Mouse (Mus musculus): Measurements from ENCODE around the gene Cyp4f15.
"Not testable (repeated sequence)": the region's sequence is repeated elsewhere in the genome, so short reads cannot be mapped to it uniquely, and the experiment has no call there.

Cyp4f15 gene

GRCm38 (mm10) chr17:32685048-32685750 lies at the start of gene Cyp4f15:
Gene Cyp4f15, plus strand, starts transcription at chr17:32685627.
- peak; percentile 57 for DNase-seq

- DNase-seq, result no peak
Measured at GRCm38 (mm10) chr17:32636341-32636740, 49.1 kb upstream of the Cyp4f15 start.

- no peak for DNase-seq
Measured at GRCm38 (mm10) chr17:32637151-32637550, 48.3 kb upstream of the Cyp4f15 start.

DNA sequence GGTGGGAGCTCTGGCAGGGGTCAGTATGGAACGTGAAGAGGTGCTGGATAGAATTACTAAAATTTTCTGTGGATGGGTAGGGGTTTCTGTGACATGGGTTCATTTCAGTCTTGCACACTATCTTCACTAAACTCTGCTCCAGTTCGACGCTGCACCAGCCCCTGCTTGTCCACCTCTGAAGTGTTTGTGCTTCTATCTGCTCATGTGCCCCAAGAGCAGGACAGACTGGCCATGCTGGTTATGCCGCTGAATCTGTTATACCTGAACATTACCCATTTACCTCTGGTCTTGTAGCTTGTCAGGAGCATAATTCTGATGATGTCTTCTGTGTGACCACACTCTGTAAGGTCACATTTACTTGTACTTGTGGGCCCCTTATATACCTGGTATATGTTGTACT lies 38.8 kb upstream of the Cyp4f15 start:
- no peak for DNase-seq

DNA sequence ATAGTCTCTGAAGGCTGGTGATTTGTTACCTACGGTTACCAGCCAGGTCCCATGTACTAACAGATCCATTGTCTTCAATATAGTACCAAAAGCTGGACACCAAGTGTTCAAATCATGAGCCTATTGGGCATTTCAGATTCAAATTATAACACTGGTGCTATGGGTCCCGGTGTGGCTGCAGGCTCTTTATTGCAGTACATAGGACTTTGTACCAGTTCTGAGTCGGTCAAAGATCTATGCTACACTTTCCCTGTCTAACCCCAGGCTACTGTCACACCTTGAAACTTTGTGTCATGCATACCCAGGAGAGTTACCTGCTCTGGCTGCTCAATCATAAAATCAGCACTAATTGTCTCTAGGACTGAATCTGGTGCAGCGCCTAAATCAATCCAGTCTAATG lies 31.6 kb upstream of the Cyp4f15 start:
- DNase-seq, result no peak

DNA sequence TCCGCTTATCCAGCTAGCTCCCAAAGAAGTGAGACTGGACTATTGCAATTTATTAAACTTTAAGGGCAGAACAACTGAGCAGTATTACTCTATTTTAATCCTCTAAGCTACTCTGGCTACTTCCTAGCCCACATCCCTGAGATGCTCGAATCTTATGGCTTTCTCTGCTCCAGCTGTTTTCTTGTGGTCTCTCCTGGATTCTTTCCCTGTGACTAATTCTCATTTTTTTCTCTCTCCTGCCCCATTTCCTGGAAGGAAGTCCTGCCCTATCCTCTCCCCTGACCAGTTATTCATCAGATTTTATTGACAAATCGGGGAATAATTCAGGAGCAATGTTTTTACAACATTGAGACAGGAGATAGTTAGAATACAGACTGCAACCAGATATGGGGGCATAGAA lies 28.4 kb upstream of the Cyp4f15 start:
- DNase-seq, result no peak

- no peak for DNase-seq
Measured at GRCm38 (mm10) chr17:32658246-32658645, 27.2 kb upstream of the Cyp4f15 start.

- DNase-seq, result peak; percentile 51
Measured at GRCm38 (mm10) chr17:32658712-32659111, 26.7 kb upstream of the Cyp4f15 start, which contains the start of gene Cyp4f40. Gene Cyp4f40, plus strand, starts transcription at chr17:32658900.

DNA sequence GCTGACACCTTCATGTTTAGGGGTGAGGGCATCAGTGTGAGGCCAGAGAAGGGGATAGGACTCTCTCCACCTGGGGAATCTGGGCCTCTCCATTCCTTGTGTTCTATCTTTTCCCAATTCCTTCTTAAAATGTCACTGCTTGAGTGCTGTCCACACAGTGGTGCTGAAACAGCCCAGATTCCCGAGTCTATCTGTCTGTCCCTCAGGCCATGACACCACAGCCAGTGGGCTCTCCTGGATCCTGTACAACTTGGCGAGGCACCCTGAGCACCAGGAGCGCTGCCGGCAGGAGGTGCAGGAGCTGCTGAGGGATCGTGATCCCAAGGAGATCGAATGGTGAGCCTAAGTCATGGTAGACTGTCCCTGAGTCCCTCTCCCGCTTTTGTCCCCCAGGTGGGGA lies 11.5 kb upstream of the Cyp4f15 start:
- no peak for DNase-seq

DNA sequence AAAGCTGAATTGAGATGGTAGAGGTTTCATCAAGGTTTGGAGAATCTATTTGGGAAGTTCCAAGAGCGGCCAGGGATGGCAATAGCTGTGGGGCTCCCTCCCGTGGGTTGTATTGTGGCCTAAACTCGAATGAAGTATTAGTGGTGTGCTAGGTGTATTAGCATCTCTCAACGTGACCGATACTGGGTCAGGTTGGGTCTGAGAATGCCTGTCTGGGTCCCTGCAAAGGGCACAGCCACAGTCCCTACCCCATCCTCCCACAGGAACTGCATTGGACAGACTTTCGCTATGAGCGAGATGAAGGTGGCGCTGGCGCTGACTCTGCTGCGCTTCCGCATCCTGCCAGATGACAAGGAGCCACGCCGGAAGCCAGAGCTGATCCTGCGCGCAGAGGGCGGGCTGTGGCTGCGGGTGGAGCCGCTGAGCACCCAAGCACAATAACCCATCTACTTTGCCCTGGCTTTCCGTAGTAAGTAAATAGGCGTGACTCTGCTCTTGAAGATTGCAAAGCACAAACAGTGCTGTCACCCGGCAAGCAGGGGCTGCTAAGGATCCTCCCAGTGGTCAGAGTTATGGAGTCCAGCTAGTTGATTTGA lies 9.3 kb upstream of the Cyp4f15 start:
- no peak for DNase-seq

- peak; percentile 43 for DNase-seq
Measured at GRCm38 (mm10) chr17:32680404-32680803, 5.0 kb upstream of the Cyp4f15 start.

GRCm38 (mm10) chr17:32686722-32687121 lies 1.3 kb downstream of the Cyp4f15 start:
- no peak for DNase-seq

DNA sequence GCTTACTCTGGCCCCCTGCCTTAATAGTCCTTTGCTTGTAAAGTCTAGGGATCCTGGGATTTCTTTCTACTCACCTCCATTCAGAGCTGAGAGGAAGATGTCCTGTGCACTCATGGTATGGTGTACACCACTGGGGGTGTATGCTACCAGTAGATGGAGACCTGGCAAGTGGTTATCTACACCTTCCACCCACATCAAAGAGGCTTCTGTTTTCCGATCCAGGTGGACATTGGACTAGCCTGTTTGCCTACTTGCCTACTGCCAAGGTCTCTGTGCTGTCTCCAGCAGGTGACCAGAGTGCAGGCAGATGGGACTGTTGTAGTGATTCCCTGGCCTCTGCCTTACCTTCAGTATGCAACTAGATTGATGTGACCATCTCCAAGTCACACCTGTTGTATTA lies 5.5 kb downstream of the Cyp4f15 start:
- no peak for DNase-seq

DNA sequence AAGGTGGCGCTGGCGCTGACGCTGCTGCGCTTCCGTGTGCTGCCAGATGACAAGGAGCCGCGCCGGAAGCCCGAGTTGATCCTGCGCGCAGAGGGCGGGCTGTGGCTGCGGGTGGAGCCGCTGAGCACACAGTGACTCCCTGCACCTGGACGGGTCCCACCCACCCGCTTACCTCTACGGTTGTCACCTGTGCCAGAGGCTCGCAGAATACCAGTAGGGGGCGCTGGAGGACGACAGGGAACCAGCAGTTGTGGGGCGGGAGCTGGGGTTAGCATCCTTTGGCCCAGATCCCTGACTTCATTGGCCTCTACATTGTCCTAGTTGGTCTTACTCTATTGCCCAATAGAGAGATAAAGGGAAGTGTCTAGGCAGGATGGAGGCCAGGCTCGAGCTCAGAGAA lies 17.4 kb downstream of the Cyp4f15 start:
- peak; percentile 49 for DNase-seq

GRCm38 (mm10) chr17:32710541-32710940 lies 25.1 kb downstream of the Cyp4f15 start:
- DNase-seq, result not testable (repeated sequence)

GRCm38 (mm10) chr17:32722151-32722550 lies 36.7 kb downstream of the Cyp4f15 start:
- DNase-seq, result peak; percentile 11

DNA sequence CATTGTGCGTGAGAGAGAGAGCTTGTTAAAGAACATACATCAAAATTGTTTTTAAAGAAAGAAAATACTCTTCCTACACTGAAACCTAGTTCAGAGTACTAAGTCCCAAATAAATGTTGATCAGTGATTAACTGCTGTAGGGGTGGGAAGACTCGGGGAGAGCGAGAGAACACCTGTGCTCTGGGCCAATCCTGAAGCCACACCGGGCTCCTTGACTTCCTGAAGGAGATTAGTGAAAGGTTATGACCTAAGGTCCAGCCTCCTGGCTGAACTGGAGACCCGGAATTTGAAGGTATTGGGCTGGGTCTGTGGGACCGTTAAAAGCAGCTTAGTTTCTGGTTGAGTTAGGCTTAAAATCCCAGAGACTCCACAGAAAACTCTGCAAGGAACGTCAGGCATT lies 37.3 kb downstream of the Cyp4f15 start:
- DNase-seq, result peak; percentile 8

DNA sequence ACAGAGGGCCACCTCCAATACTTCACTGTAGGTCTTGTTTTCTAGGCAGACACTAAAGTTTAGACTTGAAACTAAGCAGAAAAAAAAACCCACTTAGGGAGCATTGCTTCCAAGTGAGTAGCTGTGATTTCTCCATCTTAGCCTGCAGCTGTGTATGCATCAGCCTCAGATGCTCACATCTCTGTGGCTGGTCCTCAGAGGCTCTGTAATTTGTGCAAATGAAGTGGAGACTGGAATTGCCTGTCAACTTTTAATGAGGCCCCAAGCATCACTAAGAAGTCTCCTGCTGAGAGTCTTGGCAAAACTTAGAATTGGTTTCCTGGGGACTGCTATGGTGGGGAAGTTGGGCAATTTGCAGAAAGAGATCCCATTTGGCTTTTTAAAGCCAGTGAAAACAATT lies 40.9 kb downstream of the Cyp4f15 start:
- DNase-seq, result not testable (repeated sequence)

GRCm38 (mm10) chr17:32729029-32729428 lies 43.6 kb downstream of the Cyp4f15 start:
- no peak for DNase-seq

- DNase-seq, result no peak
Measured at GRCm38 (mm10) chr17:32738406-32738805, 53.0 kb downstream of the Cyp4f15 start.

DNA sequence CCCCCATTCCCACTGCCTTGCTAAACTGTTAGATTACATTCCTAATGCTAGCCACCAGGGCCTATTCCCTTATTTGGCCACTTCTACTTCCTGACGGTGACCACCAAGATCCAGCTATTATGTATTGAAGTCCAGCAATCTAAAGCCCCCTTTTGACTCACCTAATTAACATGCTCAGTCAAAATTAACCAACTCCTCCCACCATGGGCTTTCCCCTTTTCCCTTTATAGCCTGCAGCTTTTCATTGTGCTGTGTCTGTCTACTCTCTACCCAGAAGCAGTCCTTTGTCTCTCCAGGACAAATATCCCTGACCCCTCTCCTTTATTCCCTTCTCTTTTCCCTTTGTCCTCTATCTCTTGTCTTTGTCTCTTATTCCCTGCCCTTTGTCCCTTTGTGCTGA lies 55.6 kb downstream of the Cyp4f15 start:
- no peak for DNase-seq

DNA sequence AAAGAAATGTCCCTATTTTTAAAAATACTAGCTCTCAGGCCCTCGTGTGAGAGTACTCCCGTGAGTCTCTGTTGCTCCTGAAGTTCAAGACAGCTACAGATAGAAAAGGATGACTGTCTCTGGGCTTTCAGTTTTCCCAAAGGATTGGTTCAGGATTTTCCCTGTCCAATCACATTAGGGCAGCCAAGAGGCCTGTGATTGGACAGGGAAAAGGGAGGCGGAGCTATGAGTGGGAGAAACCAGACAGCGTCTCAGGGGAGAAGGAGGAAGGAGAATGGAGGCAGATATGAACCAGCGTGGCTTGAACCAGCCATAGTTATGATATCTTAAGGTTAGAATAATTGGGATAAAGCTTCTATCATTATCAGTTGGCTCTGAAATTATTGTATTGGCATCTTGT lies 65.2 kb downstream of the Cyp4f15 start:
- no peak for DNase-seq
